Mouse (Mus musculus): ENCODE data around the gene Hoxb8. TPM values are rescaled to one million over a fixed set of nuclear protein-coding genes. Genes with fewer than 3 reads are reported as not detected.

The Hoxb8 gene
- polyA plus RNA-seq, 1 experiment = 0.05 TPM

DNA sequence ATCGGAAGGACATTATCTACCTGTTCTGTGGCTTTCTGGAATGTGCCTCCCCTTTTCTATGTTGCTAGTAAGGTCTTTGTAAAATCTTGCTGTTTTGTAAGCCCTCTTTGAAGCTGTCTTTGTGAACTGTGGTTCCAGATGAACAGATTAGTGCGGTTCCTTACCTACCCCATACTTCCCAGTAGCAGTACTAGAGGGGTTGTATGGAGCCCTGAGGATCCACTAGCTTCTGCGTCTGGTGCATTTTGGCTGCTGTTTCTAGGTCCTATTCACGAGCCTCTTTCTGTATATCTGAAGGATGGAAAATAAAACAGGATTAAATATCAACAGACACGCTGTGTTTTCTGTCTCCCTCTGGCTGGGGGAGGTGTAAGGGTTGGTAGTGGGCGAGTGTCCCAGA lies 8.1 kb downstream of the Hoxb8 start:
- no peaks in the 10 kb centered on the region for H3K36me3 ChIP-seq (ENCODE audit: control insufficient read depth, insufficient read depth)
- H3K4me3 ChIP-seq = no peak overlapping the region
- H3K4me2 ChIP-seq (ENCODE audit: low read depth) = no peak overlapping the region
- TF ChIP-seq POLR2A (IDR thresholded peaks at IDR 0.05; ENCODE audit: insufficient read length, low read depth) (no peak), USF1 (IDR thresholded peaks at IDR 0.05; ENCODE audit: low read depth) (no peak), E2F4 (IDR thresholded peaks at IDR 0.05; ENCODE audit: insufficient read depth) (no peak), TCF12 (IDR thresholded peaks at IDR 0.05; ENCODE audit: insufficient read depth, poor library complexity, severe bottlenecking) (no peak), TCF3 (IDR thresholded peaks at IDR 0.05; ENCODE audit: insufficient read length, low read depth) (no peak), REST (IDR thresholded peaks at IDR 0.05; ENCODE audit: insufficient read depth, insufficient read length) (no peak), CEBPB (IDR thresholded peaks at IDR 0.05; ENCODE audit: insufficient read depth, poor library complexity, severe bottlenecking) (no peak), MYOD1 (IDR thresholded peaks at IDR 0.05; ENCODE audit: control insufficient read depth in 1 of 3, insufficient read length in 2 of 3, low read depth in 2 of 3) (no peak), MYOG (IDR thresholded peaks at IDR 0.05; ENCODE audit: control insufficient read depth in 1 of 3, insufficient read depth in 1 of 3, insufficient read length in 2 of 3, low read depth in 2 of 3) (no peak), POLR2AphosphoS2 (IDR thresholded peaks at IDR 0.05; ENCODE audit: insufficient read length, low read depth) (no peak), SRF (IDR thresholded peaks at IDR 0.05; ENCODE audit: control insufficient read depth, insufficient read length, low read depth) (no peak), MAX (IDR thresholded peaks at IDR 0.05; ENCODE audit: low read depth) (no peak)
- peaks cover 83% of the 10 kb centered on the region for H3K27me3 ChIP-seq (ENCODE audit: control insufficient read depth, insufficient read depth, insufficient read length)
- no peaks in the 10 kb centered on the region for H3K79me2 ChIP-seq (ENCODE audit: control insufficient read depth, insufficient read depth)
- no peak overlapping the region for H3ac ChIP-seq (ENCODE audit: control insufficient read depth, insufficient read length)

DNA sequence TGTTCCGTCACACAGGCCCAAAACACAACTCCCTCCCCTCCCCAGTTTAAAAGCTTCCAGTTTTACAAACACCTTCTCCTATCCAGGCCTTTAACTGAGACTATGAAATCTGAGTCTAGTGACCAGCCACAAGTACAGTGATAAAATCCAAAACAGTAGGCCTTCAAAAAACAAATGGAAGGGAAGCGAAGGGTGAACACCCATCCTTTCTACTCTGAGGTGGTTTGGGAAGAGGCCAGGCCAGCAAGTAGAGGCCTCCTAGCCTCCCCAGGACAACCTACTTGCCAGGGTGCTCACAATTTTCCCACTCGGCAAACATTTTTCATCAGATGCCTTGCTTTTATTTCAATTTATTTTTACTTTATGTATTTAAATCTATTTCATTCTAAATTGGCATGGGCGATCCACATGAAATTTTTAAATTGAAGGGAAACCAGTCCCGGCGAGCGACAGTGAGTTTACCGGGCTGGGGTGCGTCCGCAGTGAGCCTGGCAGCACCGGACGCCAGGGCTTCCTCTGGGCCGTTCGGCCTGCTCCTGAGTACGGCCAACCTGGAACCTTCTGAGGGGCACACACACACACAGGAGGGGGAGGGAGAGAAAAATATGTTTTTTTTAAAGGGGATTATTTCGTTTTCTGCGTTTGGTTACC lies 9.1 kb downstream of the Hoxb8 start:
- no peak overlapping the region for H3K4me2 ChIP-seq (ENCODE audit: low read depth)
- H3K27me3 ChIP-seq (ENCODE audit: control insufficient read depth, insufficient read depth, insufficient read length) = peaks cover 84% of the 10 kb centered on the region
- H3K79me2 ChIP-seq (ENCODE audit: control insufficient read depth, insufficient read depth) = no peaks in the 10 kb centered on the region
- no peak overlapping the region for H3ac ChIP-seq (ENCODE audit: control insufficient read depth, insufficient read length)
- TF ChIP-seq POLR2A (IDR thresholded peaks at IDR 0.05; ENCODE audit: insufficient read length, low read depth) = no peak
- no peak overlapping the region for H3K4me3 ChIP-seq
- no peaks in the 10 kb centered on the region for H3K36me3 ChIP-seq (ENCODE audit: control insufficient read depth, insufficient read depth)

DNA sequence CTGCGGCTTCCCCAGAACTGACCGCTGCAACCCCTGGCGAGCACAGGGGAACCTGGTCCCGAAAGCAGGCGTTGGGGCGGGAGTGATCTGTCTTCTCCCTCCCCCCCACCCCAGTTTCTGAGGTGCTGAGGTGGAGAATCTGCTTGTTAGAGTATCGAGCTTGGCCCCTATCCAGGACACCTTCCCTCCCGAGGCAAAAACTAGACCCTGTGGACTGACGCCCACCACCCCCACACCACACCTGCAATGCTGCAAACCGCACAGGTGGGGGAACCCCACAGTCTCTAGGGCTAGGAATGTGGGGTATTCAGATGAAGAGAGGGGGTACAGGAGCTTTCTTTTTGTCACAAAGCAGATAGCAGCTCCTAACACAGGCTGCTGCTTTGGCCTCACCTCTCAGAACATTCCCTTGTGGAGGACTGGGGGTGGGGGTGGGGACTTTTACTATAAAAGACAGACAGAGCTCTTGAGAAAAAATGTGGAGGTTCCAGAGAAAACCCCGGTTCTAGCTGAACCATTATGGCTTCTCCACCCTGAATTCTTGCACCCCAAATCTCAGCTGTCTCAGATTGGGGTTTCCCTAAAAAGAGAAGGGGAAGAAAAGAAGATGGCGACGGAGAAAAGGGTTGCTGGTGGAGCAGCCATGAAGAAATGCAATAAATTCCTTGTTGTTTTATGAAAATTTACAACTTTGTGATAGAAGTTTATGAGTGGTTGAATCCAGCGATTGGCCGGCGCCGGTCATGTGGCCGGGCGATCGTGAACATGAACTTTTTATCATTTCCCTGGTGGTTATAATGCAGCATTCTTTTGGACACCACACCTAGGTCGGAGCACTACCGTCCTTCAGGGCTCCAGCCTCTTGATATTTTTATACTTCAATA lies 10.2 kb downstream of the Hoxb8 start, which contains the start of gene Hoxb6:
Gene Hoxb6 (plus strand): TSS at position 796 of the 884 bp plus-strand sequence.
- Histone ChIP-seq H3ac (ENCODE audit: control insufficient read depth, insufficient read length) (no peak within 1 kb of the TSS), H3K79me2 (ENCODE audit: control insufficient read depth, insufficient read depth) (no peaks in the 10 kb centered on the region), H3K4me3 (no peak within 1 kb of the TSS), H3K36me3 (ENCODE audit: control insufficient read depth, insufficient read depth) (no peaks in the 10 kb centered on the region), H3K27me3 (ENCODE audit: control insufficient read depth, insufficient read depth, insufficient read length) (peaks cover 80% of the 10 kb centered on the region), H3K4me2 (ENCODE audit: low read depth) (no peak within 1 kb of the TSS)
- TF ChIP-seq REST (IDR thresholded peaks at IDR 0.05; ENCODE audit: insufficient read depth, insufficient read length) = no peak
- TF ChIP-seq POLR2A (IDR thresholded peaks at IDR 0.05; ENCODE audit: insufficient read length, low read depth) = no peak
- TF ChIP-seq E2F4 (IDR thresholded peaks at IDR 0.05; ENCODE audit: insufficient read depth) = no peak
- TF ChIP-seq MAX (IDR thresholded peaks at IDR 0.05; ENCODE audit: low read depth) = no peak
- no peak for TF ChIP-seq CEBPB (IDR thresholded peaks at IDR 0.05; ENCODE audit: insufficient read depth, poor library complexity, severe bottlenecking)
- TF ChIP-seq TCF3 (IDR thresholded peaks at IDR 0.05; ENCODE audit: insufficient read length, low read depth) = no peak
- no peak for TF ChIP-seq USF1 (IDR thresholded peaks at IDR 0.05; ENCODE audit: low read depth)
- TF ChIP-seq MYOD1 (IDR thresholded peaks at IDR 0.05; ENCODE audit: control insufficient read depth in 1 of 3, insufficient read length in 2 of 3, low read depth in 2 of 3) = no peak
- no peak for TF ChIP-seq TCF12 (IDR thresholded peaks at IDR 0.05; ENCODE audit: insufficient read depth, poor library complexity, severe bottlenecking)
- no peak for TF ChIP-seq SRF (IDR thresholded peaks at IDR 0.05; ENCODE audit: control insufficient read depth, insufficient read length, low read depth)
- TF ChIP-seq POLR2AphosphoS2 (IDR thresholded peaks at IDR 0.05; ENCODE audit: insufficient read length, low read depth) = no peak
- TF ChIP-seq MYOG (IDR thresholded peaks at IDR 0.05; ENCODE audit: control insufficient read depth in 1 of 3, insufficient read depth in 1 of 3, insufficient read length in 2 of 3, low read depth in 2 of 3) = no peak

DNA sequence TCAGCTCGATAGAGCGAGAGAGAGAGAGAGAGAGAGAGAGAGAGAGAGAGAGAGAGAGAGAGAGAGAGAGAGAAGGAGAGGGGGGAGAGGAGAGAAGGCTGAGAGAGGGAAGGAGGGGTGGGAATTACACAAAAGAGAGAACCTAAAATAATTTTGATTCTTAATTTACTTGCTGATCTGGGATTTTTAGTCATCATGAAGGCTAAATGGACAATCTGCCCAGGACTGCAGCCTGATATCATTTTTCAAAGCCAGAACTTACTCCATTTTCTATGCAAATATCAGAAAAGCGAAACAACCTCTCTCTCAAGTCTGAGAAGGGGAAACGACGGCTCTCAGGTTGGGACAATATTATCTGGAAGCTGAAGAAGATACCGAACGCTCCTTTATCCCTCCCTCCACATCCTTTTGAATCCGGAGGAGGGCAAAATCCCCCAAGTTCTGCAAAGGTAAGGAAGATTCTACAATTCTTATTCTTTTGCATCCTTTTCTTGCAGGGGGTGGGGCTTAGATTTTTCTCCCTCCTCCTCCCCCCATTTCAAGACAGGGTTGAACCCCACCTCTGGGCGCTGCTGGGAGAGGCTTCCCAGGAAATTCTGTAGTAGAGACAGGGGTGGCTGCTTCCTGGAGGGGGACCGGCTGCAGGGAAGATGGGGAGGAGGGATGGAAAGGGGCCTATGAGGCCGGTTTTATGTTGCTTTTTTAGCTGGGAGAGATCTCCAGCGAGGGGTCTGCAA lies 11.0 kb downstream of the Hoxb8 start:
- Histone ChIP-seq H3K4me2 (ENCODE audit: low read depth) (no peak overlapping the region), H3ac (ENCODE audit: control insufficient read depth, insufficient read length) (no peak overlapping the region), H3K27me3 (ENCODE audit: control insufficient read depth, insufficient read depth, insufficient read length) (peaks cover 80% of the 10 kb centered on the region), H3K36me3 (ENCODE audit: control insufficient read depth, insufficient read depth) (no peaks in the 10 kb centered on the region), H3K4me3 (no peak overlapping the region), H3K79me2 (ENCODE audit: control insufficient read depth, insufficient read depth) (no peaks in the 10 kb centered on the region)
- TF ChIP-seq REST (IDR thresholded peaks at IDR 0.05; ENCODE audit: insufficient read depth, insufficient read length) (no peak), SRF (IDR thresholded peaks at IDR 0.05; ENCODE audit: control insufficient read depth, insufficient read length, low read depth) (no peak), TCF12 (IDR thresholded peaks at IDR 0.05; ENCODE audit: insufficient read depth, poor library complexity, severe bottlenecking) (no peak), MAX (IDR thresholded peaks at IDR 0.05; ENCODE audit: low read depth) (no peak), MYOD1 (IDR thresholded peaks at IDR 0.05; ENCODE audit: control insufficient read depth in 1 of 3, insufficient read length in 2 of 3, low read depth in 2 of 3) (no peak), USF1 (IDR thresholded peaks at IDR 0.05; ENCODE audit: low read depth) (no peak)
